Mouse (Mus musculus): ENCODE measurements at regions not wholly inside any gene's neighbourhood (a gene's known extent, or its start where the extent isn't known, plus 50 kb on each side); places are given as distances from the start of the nearest gene placed in this dataset.
A peak's percentile ranks its signal among the peaks of the same experiment; 100 is the strongest.
"Not testable (repeated sequence)": the region's sequence is repeated elsewhere in the genome, so short reads cannot be mapped to it uniquely, and the experiment has no call there.

- WGBS = 79% methylated on average over 7 of the region's 7 CpGs
- Histone ChIP-seq H3K27me3 (no peaks in the 10 kb centered on the region), H3K27ac (no peak overlapping the region)
Observed at GRCm38 (mm10) chr15:15082577-15083128, 1645.9 kb upstream of the Cdh9 start.

GRCm38 (mm10) chr15:15088696-15089095 lies 1639.9 kb upstream of the Cdh9 start:
- not testable (repeated sequence) for H3K36me3 ChIP-seq; H3K4me3 ChIP-seq; H3K9ac ChIP-seq; H3K4me2 ChIP-seq; ATAC-seq (ENCODE audit: insufficient number of reproducible peaks, insufficient read depth, low FRiP score, low TSS enrichment, low read depth); H3K9me3 ChIP-seq; H3K27me3 ChIP-seq; H3K4me1 ChIP-seq; H3K27ac ChIP-seq
- 78% methylated on average over 9 of the region's 9 CpGs for WGBS

More at GRCm38 (mm10) chr15:15082577-15083128, 1645.9 kb upstream of the Cdh9 start:
- Histone ChIP-seq H3K4me2 (no peak overlapping the region), H3K9me3 (peaks cover 4% of the 10 kb centered on the region), H3K4me3 (no peak overlapping the region), H3K36me3 (no peaks in the 10 kb centered on the region), H3K9ac (no peak overlapping the region), H3K4me1 (no peaks in the 10 kb centered on the region)
- ATAC-seq (ENCODE audit: insufficient number of reproducible peaks, insufficient read depth, low FRiP score, low TSS enrichment, low read depth) = no peak

GRCm38 (mm10) chr15:15089783-15090182 lies 1638.8 kb upstream of the Cdh9 start:
- H3K27me3 ChIP-seq; H3K36me3 ChIP-seq; H3K9me3 ChIP-seq; H3K27ac ChIP-seq; H3K9ac ChIP-seq; H3K4me1 ChIP-seq; ATAC-seq (ENCODE audit: insufficient number of reproducible peaks, insufficient read depth, low FRiP score, low TSS enrichment, low read depth); H3K4me3 ChIP-seq; H3K4me2 ChIP-seq: not testable (repeated sequence)
- WGBS = 86% methylated on average over 3 of the region's 3 CpGs

- H3K9ac ChIP-seq = no peak overlapping the region
- no peaks in the 10 kb centered on the region for H3K36me3 ChIP-seq
- no peak overlapping the region for H3K4me3 ChIP-seq
- H3K27me3 ChIP-seq = no peaks in the 10 kb centered on the region
- H3K9me3 ChIP-seq = no peaks in the 10 kb centered on the region
- 68% methylated on average over 2 of the region's 2 CpGs for WGBS
- H3K4me2 ChIP-seq = no peak overlapping the region
- ATAC-seq (ENCODE audit: insufficient number of reproducible peaks, insufficient read depth, low FRiP score, low TSS enrichment, low read depth) = no peak
- no peak overlapping the region for H3K27ac ChIP-seq
- H3K4me1 ChIP-seq = no peaks in the 10 kb centered on the region
Observed at GRCm38 (mm10) chr15:15091531-15092290, 1636.8 kb upstream of the Cdh9 start.

GRCm38 (mm10) chr15:15097391-15097790 lies 1631.2 kb upstream of the Cdh9 start:
- Histone ChIP-seq H3K9ac (no peak overlapping the region), H3K36me3 (no peaks in the 10 kb centered on the region), H3K27ac (no peak overlapping the region), H3K27me3 (no peaks in the 10 kb centered on the region), H3K4me3 (no peak overlapping the region), H3K4me2 (no peak overlapping the region), H3K9me3 (no peaks in the 10 kb centered on the region), H3K4me1 (no peaks in the 10 kb centered on the region)
- WGBS = 61% methylated on average over 1 of the region's 1 CpGs
- ATAC-seq (ENCODE audit: insufficient number of reproducible peaks, insufficient read depth, low FRiP score, low TSS enrichment, low read depth) = no peak

GRCm38 (mm10) chr15:15102185-15102584 lies 1626.4 kb upstream of the Cdh9 start:
- Histone ChIP-seq H3K4me1 (no peaks in the 10 kb centered on the region), H3K27ac (no peak overlapping the region), H3K4me2 (no peak overlapping the region), H3K4me3 (no peak overlapping the region), H3K27me3 (no peaks in the 10 kb centered on the region), H3K9me3 (no peaks in the 10 kb centered on the region), H3K9ac (no peak overlapping the region), H3K36me3 (no peaks in the 10 kb centered on the region)
- ATAC-seq (ENCODE audit: insufficient number of reproducible peaks, insufficient read depth, low FRiP score, low TSS enrichment, low read depth) = no peak
- 56% methylated on average over 1 of the region's 1 CpGs for WGBS

GRCm38 (mm10) chr15:15120109-15120508 lies 1608.4 kb upstream of the Cdh9 start:
- no peaks in the 10 kb centered on the region for H3K36me3 ChIP-seq
- H3K27ac ChIP-seq = no peak overlapping the region
- H3K9ac ChIP-seq = no peak overlapping the region
- H3K4me3 ChIP-seq = no peak overlapping the region
- H3K27me3 ChIP-seq = no peaks in the 10 kb centered on the region
- no peaks in the 10 kb centered on the region for H3K9me3 ChIP-seq
- H3K4me1 ChIP-seq = no peaks in the 10 kb centered on the region
- H3K4me2 ChIP-seq = no peak overlapping the region
- ATAC-seq (ENCODE audit: insufficient number of reproducible peaks, insufficient read depth, low FRiP score, low TSS enrichment, low read depth) = no peak
- WGBS = 87% methylated on average over 1 of the region's 1 CpGs

GRCm38 (mm10) chr15:15148791-15149190 lies 1579.8 kb upstream of the Cdh9 start:
- 52% methylated on average over 2 of the region's 2 CpGs for WGBS
- Histone ChIP-seq H3K4me3 (no peak overlapping the region), H3K4me2 (no peak overlapping the region), H3K36me3 (no peaks in the 10 kb centered on the region), H3K27me3 (no peaks in the 10 kb centered on the region), H3K4me1 (no peaks in the 10 kb centered on the region), H3K27ac (no peak overlapping the region), H3K9me3 (no peaks in the 10 kb centered on the region), H3K9ac (no peak overlapping the region)
- ATAC-seq (ENCODE audit: insufficient number of reproducible peaks, insufficient read depth, low FRiP score, low TSS enrichment, low read depth) = no peak

GRCm38 (mm10) chr15:15155422-15155821 lies 1573.1 kb upstream of the Cdh9 start:
- H3K27ac ChIP-seq = no peak overlapping the region
- WGBS = 65% methylated on average over 3 of the region's 3 CpGs
- no peaks in the 10 kb centered on the region for H3K27me3 ChIP-seq
- H3K36me3 ChIP-seq = no peaks in the 10 kb centered on the region
- no peak overlapping the region for H3K4me2 ChIP-seq
- no peaks in the 10 kb centered on the region for H3K4me1 ChIP-seq
- no peak overlapping the region for H3K9ac ChIP-seq
- no peak overlapping the region for H3K4me3 ChIP-seq
- no peak for ATAC-seq (ENCODE audit: insufficient number of reproducible peaks, insufficient read depth, low FRiP score, low TSS enrichment, low read depth)
- H3K9me3 ChIP-seq = no peaks in the 10 kb centered on the region

- Histone ChIP-seq H3K27ac (no peak overlapping the region), H3K36me3 (no peaks in the 10 kb centered on the region), H3K4me1 (no peaks in the 10 kb centered on the region), H3K9ac (no peak overlapping the region), H3K4me2 (no peak overlapping the region), H3K9me3 (no peaks in the 10 kb centered on the region), H3K27me3 (no peaks in the 10 kb centered on the region), H3K4me3 (no peak overlapping the region)
- peak; percentile 48; the same call in 1 of the 2 replicates for ATAC-seq (ENCODE audit: insufficient number of reproducible peaks, insufficient read depth, low FRiP score, low TSS enrichment, low read depth)
- 36% methylated on average over 1 of the region's 1 CpGs for WGBS
Observed at GRCm38 (mm10) chr15:15170387-15170786, 1558.2 kb upstream of the Cdh9 start.

GRCm38 (mm10) chr15:15220296-15220695 lies 1508.3 kb upstream of the Cdh9 start:
- Histone ChIP-seq H3K4me1 (no peaks in the 10 kb centered on the region), H3K27ac (no peak overlapping the region), H3K9ac (no peak overlapping the region), H3K9me3 (no peaks in the 10 kb centered on the region), H3K36me3 (no peaks in the 10 kb centered on the region), H3K4me2 (no peak overlapping the region), H3K4me3 (no peak overlapping the region), H3K27me3 (no peaks in the 10 kb centered on the region)
- no peak for ATAC-seq (ENCODE audit: insufficient number of reproducible peaks, insufficient read depth, low FRiP score, low TSS enrichment, low read depth)
- 46% methylated on average over 2 of the region's 2 CpGs for WGBS

GRCm38 (mm10) chr15:15229926-15230325 lies 1498.6 kb upstream of the Cdh9 start:
- H3K4me1 ChIP-seq = no peaks in the 10 kb centered on the region
- H3K4me3 ChIP-seq = no peak overlapping the region
- no peaks in the 10 kb centered on the region for H3K27me3 ChIP-seq
- H3K9ac ChIP-seq = no peak overlapping the region
- no peak overlapping the region for H3K4me2 ChIP-seq
- ATAC-seq (ENCODE audit: insufficient number of reproducible peaks, insufficient read depth, low FRiP score, low TSS enrichment, low read depth) = no peak
- 67% methylated on average over 3 of the region's 3 CpGs for WGBS
- no peaks in the 10 kb centered on the region for H3K36me3 ChIP-seq
- H3K27ac ChIP-seq = no peak overlapping the region
- H3K9me3 ChIP-seq = no peaks in the 10 kb centered on the region

Measured in embryonic facial prominence, embryonic 13.5 days (tissue).